Mouse (Mus musculus) layer of hippocampus, adult 9-11 months (tissue): ENCODE results near the gene P4ha2.

Experiments
- DNase-seq: peaks from one replicate; pipeline ENCODE4 v3.0.0; 2022

P4ha2 gene

DNA sequence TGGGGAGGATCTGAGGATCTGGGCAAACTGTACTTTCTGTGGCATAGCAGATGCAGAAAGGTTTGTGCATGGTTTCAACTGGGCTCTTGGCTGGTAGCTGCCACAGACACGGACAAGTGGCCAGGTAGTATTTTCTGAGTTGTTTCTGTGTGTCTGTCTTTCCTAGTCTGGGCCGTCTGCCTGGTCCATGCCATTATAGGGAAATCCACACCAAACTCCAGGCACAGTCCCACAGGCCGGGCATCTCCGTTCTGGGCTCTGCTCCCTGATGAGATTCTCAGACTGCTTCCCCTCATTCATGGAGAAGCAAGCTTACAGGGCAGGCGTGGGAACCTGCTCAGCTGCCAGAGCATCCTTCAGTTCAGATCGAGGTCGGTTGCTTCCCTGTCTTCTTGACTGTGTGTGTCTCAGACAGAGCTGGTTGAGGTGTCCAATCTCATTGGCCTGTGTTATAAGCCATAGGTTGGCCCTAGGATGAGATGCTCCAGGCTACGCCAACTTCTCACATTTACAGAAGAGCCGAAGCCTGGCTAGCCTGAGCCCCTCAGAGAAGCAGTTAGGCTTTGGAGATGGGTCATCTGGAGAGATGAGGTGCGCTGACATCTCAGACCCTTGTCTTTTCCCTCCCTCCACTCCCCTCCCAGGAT lies at the start of gene P4ha2:
Gene P4ha2, plus strand, starts transcription at position 51 of the 647 bp plus-strand sequence.
- DNase-seq = no peak

DNA sequence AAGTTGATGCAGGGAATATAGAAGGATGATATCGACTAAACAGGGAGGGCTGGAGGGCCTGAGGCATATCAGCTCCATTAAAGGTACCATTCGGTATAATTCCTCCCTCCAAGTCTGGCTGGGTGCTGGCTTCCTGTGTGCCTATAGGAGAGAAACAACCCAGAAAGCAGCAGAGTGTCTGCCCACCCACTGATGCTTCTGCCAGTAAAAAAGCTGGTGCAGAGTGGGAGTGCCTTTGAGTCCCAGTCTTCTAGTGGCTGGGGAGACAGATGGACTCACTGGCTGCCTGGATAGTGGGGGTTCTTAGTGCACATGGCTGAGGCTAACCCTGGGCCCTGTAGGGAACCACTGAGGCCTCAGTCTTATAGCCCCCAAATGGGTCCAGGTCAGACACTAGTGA lies 49.7 kb upstream of the P4ha2 start:
- peak; percentile 75 for DNase-seq

DNA sequence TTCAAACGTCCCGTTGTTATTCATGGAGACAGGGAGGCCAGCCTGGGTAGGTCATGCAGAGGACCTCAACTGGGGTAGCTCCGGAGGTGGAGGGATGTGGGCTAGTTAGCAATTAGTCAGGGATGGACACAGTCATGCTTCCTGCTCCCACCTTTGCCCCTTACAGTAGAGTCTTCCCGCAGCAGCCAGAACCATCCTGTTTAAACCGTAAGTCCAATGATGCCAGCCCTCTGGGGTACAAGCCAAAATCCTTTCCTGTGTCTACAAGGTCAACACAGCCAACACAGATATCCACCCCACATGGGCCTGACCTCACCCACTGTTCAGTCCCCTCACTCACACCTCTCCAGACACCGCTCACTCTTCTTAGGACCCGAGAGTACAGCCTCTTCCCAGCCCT lies 48.7 kb upstream of the P4ha2 start:
- DNase-seq = no peak

DNA sequence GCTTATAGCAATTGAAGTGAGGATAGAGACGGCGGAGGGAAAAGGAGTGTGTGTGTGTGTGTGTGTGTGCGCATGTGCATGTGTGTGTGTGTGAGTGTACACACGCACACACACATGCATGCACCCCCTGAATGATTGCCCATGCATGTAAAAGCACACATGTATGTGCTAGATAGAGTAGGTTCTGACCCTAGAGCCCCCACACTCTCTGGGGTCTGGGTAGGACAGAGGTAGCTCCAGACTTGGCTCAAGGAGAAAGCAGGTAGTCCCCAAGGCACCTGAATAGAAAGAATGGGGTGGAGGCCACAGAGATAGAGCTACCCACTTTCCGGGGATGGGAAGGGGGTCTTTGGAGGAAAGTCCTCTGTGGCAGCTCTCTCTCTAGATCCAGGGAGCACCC lies 47.8 kb upstream of the P4ha2 start:
- DNase-seq = no peak

DNA sequence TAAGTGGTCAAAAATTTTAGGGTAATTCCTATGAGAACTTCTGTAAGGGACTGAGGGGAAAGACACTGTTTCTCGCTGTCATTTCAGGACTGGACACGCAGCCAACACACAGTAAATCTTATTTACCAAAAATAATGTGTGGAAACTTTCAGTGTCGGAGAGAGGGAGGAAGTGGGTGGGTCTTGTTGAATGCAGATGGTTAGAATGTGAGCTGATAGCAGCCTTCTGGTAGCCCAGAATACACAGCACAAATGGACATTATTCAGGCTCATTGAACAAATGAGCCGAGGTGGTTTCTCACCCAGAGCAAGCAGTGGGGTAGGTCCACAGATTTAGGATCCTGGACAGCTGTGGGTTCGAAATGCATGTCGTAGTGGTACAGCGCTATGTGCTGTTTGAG lies 46.8 kb upstream of the P4ha2 start:
- DNase-seq = no peak

DNA sequence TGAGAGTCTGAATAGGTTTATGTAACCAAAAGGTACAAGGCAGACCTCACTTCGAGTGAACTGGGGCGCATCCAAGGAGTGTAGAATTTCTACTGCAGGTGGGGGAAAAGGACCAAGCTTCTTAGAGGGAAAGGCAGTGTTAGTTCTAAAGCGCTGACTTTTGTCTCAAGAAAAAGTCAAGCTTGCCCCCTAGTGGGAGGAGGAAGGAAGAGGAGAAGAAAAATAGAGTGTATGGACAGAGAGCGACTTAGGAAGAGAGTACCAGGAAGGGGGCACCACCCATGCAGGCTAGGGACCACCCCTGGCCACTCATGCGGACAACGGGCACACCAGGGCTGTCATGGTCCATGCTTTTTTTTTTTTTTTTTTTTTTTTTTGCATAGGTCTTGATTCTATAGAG lies 45.6 kb upstream of the P4ha2 start:
- DNase-seq = no peak

DNA sequence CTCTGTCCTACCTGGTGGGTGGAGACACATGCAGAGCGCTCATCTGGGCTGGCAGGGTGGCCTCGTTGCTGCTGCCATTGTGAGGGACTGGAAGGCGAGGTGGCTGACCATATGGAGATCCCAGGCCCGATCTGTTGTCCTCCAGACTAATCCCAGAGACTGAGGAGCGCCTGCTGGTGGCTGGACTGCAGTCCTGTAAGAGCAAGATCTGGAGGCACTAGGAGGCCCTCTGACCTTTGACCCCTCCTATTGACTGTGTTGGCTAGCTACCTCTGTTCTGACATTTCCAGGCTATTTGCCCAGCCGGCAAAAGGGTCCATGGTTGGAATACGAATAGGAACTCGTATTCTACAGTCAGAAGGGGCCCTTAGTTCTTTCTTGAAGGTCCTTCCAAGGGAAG lies 43.8 kb upstream of the P4ha2 start:
- DNase-seq = peak; percentile 52

DNA sequence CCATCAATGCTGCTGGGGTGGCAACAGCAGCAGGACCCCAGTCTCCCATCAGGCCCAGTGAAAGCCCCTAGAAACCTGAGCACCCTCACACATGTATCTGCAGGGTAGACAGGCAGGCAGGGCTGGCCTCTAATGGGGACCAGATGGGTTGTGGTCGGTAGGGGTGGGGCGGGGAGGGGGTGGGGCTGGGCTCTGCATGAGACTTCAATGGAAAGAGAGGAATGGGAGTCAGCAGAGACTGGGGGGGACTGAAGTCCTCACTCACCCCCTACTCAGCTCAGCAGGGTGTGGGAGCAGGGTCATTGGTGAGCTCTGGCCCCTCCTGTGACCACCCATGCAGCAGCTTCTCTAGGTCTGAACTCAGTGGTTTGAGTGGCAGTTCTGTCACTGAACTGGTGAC lies 42.5 kb upstream of the P4ha2 start:
- no peak for DNase-seq

DNA sequence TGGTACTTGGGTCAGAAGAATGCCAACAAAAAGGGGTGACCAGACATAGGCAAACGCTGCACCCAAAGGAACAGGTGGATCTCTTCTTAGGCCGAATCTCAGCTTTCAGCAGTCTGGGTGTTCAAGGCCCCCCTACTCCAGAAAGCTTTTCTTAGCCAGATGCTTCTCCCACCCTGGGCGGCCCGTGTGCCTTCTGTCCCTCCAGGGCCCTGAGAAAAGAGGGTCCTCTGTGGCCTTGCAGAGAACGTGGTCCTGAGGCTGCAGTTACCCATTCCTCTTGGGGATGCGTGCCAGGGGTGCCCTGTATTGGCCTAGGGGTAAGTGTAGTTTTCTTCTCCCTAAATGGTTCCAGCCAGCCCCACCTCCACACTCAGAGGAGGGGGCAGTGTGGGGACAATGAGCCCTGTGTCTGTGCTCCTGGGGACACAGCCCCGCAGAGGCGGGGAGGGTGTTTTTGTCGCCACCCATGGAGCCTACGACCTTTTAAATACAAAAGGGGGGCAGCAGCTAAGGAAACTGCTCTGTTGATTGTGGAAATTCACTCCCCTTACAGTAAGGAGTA lies 41.8 kb upstream of the P4ha2 start:
- DNase-seq = peak; percentile 39

DNA sequence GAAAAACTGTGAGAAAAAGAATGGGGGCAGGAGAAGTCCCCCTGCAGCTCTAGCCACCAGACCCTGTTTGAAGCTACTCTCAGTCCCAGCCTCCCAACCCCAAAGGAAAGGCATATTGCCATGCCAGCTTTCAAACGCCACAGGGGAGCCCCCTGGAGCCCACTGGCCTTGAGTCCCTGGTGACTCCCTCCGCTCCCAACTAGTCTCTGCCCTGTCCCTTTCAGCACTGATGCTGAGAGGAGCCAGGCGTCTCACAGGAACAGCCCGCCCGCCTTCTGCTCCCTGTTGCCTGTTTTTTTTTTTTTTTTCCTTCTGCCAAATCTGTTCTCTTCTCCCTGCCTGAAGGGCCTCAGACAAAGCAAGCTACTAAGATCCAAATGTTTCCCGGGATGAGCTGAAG lies 41.3 kb upstream of the P4ha2 start:
- DNase-seq = peak; percentile 61

DNA sequence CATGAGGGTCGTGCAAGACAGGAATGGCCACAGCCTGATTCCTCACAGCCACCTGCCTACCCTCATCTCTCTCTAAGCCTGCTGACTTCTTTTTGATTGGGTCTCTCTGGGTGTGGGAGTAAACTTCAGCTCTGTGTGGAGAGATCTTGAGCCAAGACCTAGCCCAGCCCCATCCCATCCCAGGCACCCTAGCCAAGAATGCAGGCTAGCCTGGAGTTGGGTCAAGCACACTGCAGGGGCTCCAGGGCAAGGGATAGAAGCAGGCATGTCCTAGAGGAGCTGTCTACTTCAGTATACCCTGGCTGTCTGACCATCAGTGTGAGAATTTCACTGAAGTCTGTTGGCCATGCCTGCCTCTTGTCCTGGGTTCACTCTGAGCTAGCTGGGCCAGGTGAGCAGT lies 40.4 kb upstream of the P4ha2 start:
- no peak for DNase-seq

DNA sequence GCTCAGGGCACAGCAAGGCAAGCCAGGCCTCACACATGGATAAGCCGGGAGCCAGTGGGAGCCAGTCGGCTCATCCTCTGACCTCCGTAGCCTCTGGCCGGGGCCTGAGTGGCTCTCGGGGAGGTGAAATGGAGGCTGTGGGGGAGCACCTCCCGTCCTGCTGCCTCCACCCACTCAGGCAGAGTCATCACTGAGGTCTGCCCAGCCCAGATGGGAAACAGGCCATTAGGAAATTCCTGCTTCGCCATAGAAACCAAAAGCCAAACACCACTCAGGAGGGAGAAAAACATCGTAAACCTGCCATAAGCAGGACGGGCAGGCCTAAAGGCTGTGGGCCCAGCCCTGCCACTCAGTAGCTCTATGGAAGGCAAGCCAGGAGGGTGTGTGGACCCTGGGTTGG lies 39.6 kb upstream of the P4ha2 start:
- no peak for DNase-seq

DNA sequence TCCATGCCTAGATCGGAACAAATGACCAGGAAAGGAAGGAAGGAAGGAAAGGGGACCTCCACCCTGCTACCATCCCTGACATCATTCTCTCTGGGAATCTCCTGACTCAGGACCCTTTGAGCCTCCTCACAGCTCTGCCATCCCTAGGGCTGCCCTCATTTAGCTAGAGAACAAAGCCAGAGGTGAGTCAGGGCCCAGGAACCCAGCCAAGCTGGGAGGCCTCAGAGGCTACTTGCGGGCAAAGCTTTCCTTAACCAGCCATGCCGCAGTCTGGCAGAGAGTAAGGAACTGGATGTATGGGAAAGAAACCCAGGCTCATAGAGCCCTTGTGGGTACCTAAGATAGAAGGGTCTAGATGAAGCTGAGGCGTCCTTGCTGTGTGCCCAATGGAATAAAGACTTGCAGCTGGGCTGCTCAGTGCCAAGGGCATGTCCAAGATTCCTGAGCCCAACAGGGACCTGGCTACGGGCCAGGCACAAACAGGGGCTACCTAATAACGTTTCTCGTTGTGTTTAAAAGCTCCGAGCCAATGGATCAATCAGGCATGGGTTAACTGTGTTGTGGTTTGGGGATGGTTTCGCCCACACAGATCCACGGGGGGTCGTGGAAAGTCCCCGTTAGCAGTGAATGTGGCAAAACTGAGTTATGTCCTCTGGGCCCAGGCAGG lies 37.7 kb upstream of the P4ha2 start:
- DNase-seq = no peak

DNA sequence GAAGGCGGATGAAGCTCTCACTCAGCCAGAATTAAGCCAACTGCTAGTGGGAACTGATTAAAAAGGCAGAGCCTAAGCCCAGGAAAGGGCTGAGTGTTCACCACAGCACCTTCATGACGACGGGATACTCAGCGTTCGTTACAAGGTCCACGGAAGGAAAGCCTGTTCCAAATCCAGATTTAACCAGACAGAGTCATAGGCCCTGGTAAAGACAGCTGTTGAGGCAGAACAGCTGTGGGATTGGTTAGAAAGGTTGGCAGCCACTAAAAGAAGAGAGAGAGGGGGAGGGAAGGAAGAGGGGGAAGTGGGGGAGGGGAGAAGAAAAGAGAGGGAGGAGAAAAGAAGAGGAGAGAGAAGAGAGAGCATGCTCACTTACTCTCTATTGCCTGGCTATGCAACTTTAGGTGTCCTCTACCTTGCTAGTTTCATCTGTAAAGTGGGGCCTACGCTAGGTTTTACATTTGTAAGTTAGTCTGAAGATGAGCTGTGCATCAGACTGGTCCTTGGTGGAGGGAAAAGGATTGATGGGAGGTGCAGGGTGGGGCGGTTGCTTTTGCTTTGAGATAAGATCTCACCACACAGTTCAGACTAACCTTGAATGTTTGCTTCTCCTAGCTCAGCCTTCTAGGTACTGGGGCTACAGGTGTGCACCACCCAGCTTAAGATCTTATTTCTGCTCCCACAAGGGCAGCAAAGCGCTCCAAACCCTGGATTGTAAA lies 37.0 kb upstream of the P4ha2 start:
- no peak for DNase-seq

DNA sequence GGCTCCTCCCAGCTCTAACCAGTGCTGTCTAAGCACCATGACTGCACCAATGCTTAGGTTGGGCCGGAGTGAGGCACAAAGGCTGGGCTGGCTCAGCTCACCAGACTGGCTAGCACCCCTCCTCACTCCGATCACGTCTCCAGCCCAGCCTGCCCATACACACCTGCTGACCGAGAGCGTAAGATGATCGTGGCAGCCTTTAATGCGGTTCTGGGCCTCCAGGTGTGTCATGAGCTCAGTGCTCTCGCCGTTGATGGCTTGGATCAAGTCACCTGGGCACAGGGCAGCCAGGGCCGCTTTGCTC lies 36.5 kb upstream of the P4ha2 start:
- DNase-seq = no peak

DNA sequence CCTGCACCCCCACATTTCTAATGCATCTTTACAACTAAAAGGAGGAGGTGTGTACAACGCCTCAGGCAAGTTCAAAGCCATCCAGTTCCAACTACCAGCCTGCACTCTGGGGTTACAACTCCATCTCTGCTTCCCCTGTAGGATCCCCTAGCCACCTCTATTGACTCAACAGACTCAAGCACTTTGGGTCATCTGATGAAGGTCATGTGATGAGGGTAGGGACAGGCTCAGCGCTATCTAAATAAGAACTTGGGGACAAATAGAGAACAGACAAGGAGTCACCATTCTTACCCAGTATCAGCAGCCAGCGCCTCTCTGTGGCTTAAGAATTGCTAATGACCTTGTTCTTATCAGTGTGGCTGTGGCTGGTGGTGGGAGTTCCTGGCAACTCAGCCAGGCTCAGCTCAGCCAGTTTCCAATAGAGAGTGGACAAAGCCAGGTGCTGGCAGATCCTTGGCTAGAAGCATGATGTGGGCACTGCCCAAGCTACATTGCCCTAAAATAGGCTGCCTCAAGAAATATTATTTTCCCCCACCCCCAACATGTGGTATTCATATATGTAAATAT lies 35.4 kb upstream of the P4ha2 start:
- DNase-seq = no peak

DNA sequence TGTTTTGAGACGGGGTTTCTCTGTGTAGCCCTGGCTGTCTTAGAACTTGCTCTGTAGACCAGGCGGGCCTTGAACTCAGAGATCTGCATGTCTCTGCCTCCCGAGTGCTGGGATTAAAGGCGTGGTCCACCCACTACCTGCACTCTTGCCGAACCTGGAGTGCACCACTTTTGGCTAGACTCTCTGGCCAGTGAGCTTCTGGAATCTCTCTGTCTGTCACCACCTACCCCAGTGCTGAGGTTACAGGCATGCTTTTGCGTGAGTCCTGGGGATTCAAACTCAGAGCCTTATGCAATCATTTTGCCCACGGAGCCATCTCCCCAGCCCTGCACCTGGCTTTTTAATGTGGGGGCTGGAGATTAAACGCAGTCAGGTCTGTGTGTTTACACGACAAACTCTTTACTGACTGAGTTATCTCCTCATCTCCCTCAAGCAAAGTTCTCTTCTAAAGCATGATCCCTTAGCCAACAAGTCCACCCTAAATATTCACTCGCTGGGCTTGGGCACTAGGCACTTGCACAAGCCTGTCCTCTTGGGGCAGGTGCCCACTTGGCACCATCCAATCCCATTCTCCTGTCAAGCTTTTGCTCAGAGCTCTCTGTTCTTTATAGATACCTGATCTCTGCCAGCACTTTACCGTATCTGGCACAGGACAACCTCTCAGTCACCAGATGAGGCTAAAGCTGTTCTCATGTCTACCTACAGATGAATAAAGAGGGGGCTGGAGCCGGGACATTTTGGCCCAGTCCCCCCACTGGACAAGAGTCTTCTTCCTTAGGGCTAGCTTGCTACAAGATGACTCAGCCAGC lies 34.6 kb upstream of the P4ha2 start:
- no peak for DNase-seq

DNA sequence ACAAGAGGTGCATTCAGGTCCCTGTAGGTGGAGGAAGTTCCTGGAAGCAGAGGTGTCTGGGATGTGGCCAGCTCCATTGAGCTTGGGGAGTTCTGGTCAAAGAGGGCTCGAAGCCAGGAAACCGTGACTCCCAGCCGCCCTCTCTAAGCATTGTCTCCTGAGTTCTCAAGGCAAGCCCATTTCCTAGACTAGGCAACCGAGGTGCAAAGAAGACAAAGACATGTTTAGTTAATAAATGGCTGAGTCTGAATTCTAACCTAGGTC lies 34.0 kb upstream of the P4ha2 start:
- DNase-seq = no peak

DNA sequence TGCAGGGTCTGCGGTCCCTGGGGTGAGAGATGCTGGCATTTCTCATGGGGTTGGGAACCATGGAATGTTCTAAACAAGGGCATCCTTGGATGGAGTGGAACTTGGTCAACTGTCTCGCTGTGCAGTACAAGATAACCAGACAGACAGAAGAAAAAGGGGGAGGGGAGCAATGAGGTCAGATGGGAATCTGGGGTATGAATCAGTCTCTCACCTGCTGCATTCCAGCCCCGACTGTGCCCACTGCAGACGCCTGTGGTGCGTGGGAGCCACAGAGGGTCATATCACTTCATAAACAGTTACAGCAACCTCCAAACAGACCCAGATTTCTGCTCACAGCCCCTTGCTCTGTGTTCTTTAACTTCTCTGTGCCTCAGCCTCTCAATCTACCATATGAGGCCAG lies 33.5 kb upstream of the P4ha2 start:
- DNase-seq = no peak

DNA sequence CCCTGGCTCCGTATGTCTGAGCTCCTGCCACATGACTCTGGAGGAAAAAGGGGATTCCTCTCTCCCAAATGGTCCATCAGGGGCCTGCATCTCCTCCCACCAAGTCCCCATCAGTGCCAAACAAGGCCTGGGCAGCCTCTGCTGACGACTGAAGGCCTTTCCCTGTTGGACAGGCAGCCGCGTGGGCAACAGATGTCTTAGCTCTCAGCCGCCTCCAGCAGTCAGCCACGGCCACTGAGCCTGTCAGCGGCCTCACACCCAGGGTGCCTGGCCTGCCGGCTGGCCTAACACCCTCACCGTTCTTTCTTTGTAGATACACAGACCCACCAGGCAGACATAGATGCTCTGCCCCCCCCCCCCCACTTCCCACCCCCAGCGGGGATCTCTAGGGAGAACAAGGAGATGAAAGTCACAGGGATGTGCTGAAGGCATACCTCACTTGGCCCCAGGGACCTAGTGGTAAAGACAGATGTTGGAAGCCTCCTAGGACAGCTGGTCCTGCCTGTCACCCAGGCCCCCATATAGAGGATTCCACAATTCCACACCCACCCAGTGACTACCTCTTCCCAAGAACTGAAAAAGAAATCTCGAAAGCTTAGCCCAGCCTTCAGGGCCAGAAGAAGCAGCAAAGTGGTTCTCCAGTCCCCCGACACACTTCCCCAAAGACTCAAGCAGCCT lies 32.4 kb upstream of the P4ha2 start:
- DNase-seq = no peak

DNA sequence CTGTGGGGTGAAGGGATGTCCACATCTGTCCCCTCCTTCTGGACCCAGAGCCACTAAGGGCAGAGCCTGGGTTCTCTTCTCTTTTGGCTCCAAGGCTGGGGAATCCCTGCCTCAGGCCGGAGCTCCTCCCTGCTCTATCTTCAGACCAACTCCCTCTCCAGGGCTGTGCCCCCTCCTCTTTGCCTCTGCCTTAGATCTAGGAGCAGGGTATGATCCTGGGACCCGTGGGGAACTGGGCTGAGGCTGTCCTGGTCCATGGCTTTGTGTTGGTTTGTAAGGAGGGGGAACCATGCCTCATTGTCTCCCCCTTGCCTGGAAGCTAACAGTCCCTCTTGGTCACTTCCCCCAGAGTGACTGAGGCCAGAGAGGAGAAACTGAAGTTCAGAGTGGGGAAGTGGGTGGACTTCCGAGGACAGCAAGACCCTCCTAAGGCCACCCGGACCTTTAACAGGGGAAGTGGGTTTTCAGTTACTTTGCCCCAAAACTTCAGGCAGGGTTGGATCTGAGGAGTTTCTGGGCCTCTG lies 31.8 kb upstream of the P4ha2 start:
- no peak for DNase-seq
